Mouse (Mus musculus): Measurements from ENCODE around the gene Rhot2.
"Not testable (repeated sequence)": the region's sequence is repeated elsewhere in the genome, so short reads cannot be mapped to it uniquely, and the experiment has no call there.

The Rhot2 gene

GRCm38 (mm10) chr17:25828223-25828594 is 16.4 kb downstream of the Rhot2 start:
- DNase-seq (ENCODE audit: low spot score) = no peak

- no peak for DNase-seq (ENCODE audit: low spot score)
These were observed 17.0 kb downstream of the Rhot2 start for GRCm38 (mm10) chr17:25827546-25828222.

- no peak for DNase-seq (ENCODE audit: low spot score)
These were observed 17.6 kb downstream of the Rhot2 start for GRCm38 (mm10) chr17:25827011-25827410.

- no peak for DNase-seq (ENCODE audit: low spot score)
These were observed 18.6 kb downstream of the Rhot2 start for GRCm38 (mm10) chr17:25825984-25826570.

GRCm38 (mm10) chr17:25825311-25825710 is 19.3 kb downstream of the Rhot2 start:
- no peak for DNase-seq (ENCODE audit: low spot score)

- DNase-seq (ENCODE audit: low spot score) = no peak
These were observed 20.1 kb downstream of the Rhot2 start for GRCm38 (mm10) chr17:25824362-25825142.

- DNase-seq (ENCODE audit: low spot score) = peak; percentile 93
These were observed 21.2 kb downstream of the Rhot2 start, which contains the start of gene Wdr24 for GRCm38 (mm10) chr17:25823452-25823851. Wdr24 (plus strand) TSS chr17:25823627.

GRCm38 (mm10) chr17:25818851-25819780 is 25.5 kb downstream of the Rhot2 start:
- peak; percentile 22 for DNase-seq (ENCODE audit: low spot score)

- DNase-seq (ENCODE audit: low spot score) = no peak
These were observed 27.0 kb downstream of the Rhot2 start for GRCm38 (mm10) chr17:25817662-25818061.

GRCm38 (mm10) chr17:25813471-25813870 is 31.2 kb downstream of the Rhot2 start:
- peak; percentile 90 for DNase-seq (ENCODE audit: low spot score)

- no peak for DNase-seq (ENCODE audit: low spot score)
These were observed 33.8 kb downstream of the Rhot2 start for GRCm38 (mm10) chr17:25810890-25811289.

GRCm38 (mm10) chr17:25809606-25810340 is 34.9 kb downstream of the Rhot2 start:
- no peak for DNase-seq (ENCODE audit: low spot score)

GRCm38 (mm10) chr17:25808789-25809605 is 35.7 kb downstream of the Rhot2 start, which contains the start of gene Fbxl16:
Fbxl16 (plus strand) TSS chr17:25809085.
- peak; percentile 91 for DNase-seq (ENCODE audit: low spot score)

GRCm38 (mm10) chr17:25808028-25808427 is 36.6 kb downstream of the Rhot2 start:
- DNase-seq (ENCODE audit: low spot score) = peak; percentile 32

GRCm38 (mm10) chr17:25807452-25807851 is 37.2 kb downstream of the Rhot2 start:
- DNase-seq (ENCODE audit: low spot score) = not testable (repeated sequence)

- DNase-seq (ENCODE audit: low spot score) = no peak
These were observed 38.1 kb downstream of the Rhot2 start for GRCm38 (mm10) chr17:25806507-25806906.

- DNase-seq (ENCODE audit: low spot score) = peak; percentile 92
These were observed 41.7 kb downstream of the Rhot2 start for GRCm38 (mm10) chr17:25802825-25803517.

GRCm38 (mm10) chr17:25801029-25801428 is 43.6 kb downstream of the Rhot2 start:
- DNase-seq (ENCODE audit: low spot score) = peak; percentile 95

- DNase-seq (ENCODE audit: low spot score) = peak; percentile 93
These were observed 47.7 kb downstream of the Rhot2 start, which contains the start of gene Metrn for GRCm38 (mm10) chr17:25796951-25797369. Metrn (minus strand) TSS chr17:25797136.
